Mouse (Mus musculus) thymus, postnatal 14 days (tissue): ENCODE data around the gene Rin3.

ENCODE experiments used
- DNase-seq: peaks from one replicate; pipeline ENCODE4 v3.0.0; 2021

Gene Rin3

GRCm38 (mm10) chr12:102387219-102387917 lies 104.5 kb downstream of the Rin3 start:
- peak; percentile 85 for DNase-seq

DNA sequence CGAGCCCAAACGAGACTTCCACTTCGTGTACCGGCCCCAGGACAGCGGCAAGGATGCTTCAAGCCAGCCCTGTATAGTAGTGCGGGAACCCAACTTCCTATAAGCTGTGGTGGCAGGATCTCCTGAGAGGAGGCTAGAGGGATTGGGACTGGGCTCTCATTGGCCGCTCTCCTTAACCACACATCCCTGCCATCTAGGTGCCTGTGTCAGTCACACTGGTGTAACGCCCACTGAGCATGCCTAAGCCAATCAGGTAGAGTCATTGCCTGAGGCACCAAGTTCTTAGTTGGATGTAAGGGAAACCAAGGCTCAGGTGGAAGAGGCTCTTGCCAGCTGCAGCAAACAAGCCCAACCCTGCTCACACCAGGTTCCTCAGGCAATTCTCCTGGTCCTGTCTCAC lies 107.2 kb downstream of the Rin3 start:
- no peak for DNase-seq

DNA sequence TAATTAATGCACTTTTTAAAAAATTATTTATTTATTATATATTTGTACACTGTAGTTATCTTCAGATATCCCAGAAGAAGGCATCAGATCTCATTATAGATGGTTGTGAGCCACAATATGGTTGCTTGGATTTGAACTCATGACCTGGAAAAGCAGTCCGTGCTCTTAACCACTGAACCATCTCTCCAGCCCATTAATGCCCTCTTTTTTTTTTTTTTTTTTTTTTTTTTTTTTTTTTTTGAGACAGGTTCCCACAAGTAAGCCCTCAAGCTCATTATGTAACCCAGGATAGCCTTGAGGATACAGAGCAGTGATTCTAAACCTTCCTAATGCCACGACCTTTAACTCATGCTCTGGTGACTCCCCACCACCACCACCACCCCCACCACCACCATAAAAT lies 108.3 kb downstream of the Rin3 start:
- DNase-seq = no peak

- DNase-seq = peak; percentile 49
Observed at GRCm38 (mm10) chr12:102391982-102392381, 109.1 kb downstream of the Rin3 start.

DNA sequence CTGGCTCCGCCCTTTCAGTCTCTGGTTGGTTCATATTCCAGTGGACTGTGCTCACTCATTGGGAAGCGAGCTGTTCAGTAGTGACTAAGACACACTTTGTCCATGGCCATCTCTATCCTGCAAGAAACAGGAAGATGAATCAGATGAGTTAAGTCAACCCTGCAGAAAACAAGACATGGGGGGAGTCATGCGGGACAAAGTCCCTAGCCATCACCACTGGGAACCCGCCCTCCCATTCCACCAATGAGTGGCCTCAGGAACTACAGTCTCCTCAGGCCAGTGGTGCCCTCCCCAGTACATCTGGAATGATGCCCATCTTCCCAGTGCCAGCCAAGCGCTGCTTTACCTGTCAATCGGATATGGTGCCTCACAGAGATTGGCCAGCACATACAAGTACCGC lies 111.6 kb downstream of the Rin3 start:
- no peak for DNase-seq

- no peak for DNase-seq
Observed at GRCm38 (mm10) chr12:102395537-102395936, 112.7 kb downstream of the Rin3 start.

- DNase-seq = no peak
Observed at GRCm38 (mm10) chr12:102395998-102396991, 113.4 kb downstream of the Rin3 start.

DNA sequence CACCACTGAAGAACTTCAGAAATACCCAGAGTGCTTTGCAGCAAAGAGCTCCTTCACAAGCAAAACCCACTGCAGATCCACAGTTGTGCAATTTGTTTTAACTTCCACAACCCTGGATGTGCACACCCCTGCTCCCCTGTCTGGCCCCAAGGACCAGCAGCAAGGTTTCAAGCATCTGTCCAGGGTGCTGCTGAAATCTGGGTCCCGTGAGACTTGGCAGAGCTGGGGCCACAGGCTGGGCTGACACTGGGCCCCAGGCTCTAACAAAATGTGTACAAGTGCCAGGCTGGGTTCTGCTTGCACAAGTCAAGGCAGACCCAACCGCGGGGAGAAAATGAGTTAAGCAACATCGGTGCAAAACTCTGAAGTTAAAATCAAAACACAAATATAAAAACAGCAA lies 115.7 kb downstream of the Rin3 start:
- no peak for DNase-seq

- DNase-seq = no peak
Observed at GRCm38 (mm10) chr12:102413171-102413570, 130.3 kb downstream of the Rin3 start.

DNA sequence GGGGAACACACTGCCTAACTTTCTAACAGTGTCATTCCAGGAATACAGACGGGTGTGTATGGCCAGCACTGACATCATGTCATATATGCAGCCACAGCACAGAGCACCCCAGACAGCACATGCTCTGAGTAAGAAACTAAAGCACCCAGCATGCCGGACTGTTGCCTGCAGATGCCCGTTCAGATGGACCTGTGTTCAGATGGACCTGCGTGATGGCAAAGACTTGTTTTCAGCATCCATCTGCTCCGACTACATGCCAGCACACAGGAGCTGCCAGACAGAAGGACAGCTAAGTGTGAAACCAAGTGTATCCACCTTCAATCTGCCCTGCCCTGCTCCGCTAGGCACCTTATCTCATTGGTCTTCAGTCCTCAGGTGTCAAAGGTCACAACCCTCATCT lies 131.8 kb downstream of the Rin3 start:
- no peak for DNase-seq

DNA sequence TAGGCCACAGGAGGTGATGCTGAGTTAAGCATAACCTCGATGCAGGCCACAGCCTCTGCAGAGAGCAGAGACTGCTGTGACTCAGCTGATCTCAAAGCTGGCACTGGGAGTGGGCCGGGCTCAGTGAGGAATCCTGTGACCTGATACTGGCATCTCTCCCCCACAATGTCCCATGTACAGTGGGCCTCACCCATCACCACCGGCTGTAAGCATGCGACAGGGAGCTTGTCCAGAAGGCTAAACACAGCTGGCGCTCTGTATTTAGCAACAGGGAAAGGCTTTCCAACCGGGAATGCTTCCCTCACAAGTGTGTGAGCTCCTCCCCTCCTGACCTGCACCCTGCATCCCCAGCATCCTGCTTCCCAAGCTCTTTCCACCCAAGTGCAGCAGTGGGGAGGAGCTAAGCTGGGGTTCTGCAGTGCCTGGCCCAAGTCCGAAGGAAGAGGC lies 133.6 kb downstream of the Rin3 start:
- no peak for DNase-seq

GRCm38 (mm10) chr12:102416955-102417510 lies 134.2 kb downstream of the Rin3 start:
- DNase-seq = no peak

DNA sequence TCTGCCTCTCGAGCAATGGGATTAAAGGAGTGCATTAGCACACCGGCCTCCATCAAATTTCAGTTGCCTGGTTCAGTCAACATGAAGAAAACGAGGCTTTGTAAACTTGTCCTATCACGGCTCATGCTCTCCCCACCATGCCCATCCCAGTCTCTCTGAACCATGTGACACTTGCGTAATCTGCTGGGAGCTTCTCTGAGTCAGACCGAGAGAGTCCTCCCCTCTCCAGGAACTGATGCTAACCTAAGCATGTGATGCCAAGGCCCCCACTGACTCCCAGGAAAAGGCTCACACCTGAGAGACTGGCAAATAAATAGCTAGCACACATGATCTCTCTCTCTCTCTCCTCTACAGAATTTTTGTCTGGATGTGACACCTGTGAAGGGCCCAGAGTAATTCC lies 134.9 kb downstream of the Rin3 start:
- DNase-seq = no peak

- DNase-seq = no peak
Observed at GRCm38 (mm10) chr12:102419544-102419943, 136.7 kb downstream of the Rin3 start.

DNA sequence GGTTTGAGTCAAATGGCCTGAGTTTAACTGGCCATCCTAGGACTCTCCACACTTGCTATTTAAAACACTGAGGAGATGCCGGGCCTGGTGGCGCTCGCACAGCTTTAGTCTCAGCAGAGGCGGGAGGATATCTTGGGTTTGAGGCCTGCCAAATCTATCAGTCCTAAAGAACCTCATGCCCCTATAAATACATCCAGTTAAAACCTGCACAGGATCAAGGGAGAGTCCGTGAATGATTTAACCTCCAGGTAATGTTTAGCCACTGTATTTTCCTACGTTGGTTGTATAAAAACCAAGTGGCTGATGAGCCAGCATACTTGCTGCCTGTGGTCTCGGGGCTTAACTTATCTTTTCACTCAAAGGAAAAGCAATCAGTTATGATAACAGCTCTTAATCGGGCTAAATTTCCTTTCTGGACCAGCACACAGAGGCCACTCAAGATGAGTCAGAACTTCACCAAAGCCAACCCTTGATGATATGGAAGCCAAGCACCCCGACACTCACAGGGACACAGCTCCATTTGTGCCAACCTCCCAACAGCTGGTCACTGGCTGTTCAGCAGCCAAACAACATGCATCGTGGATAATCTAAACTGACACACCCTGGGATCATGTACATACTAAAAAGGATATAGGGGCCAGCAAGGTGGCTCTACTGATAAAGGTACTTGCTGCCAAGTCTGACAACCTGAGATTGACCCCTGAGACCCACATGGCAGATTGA lies 137.5 kb downstream of the Rin3 start:
- DNase-seq = no peak

DNA sequence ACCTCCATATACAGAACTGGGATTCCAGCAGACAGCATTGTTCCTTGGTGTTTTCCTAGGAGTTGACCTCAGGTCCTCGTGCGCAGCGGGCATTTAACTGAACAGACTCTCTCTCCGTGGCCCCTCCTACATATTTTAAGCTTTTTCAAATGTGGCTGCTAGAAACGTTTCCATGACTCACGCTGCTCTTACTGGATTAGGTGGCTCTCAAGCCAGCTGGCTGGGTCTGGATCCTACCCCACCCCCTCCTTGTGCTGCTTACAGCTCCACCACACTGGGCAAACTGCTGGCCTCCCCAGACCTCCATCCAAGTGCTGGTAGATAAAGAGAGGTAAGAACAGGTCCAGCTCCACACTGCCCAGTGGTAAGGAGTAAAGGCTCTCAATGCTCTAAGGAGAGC lies 139.2 kb downstream of the Rin3 start:
- no peak for DNase-seq

DNA sequence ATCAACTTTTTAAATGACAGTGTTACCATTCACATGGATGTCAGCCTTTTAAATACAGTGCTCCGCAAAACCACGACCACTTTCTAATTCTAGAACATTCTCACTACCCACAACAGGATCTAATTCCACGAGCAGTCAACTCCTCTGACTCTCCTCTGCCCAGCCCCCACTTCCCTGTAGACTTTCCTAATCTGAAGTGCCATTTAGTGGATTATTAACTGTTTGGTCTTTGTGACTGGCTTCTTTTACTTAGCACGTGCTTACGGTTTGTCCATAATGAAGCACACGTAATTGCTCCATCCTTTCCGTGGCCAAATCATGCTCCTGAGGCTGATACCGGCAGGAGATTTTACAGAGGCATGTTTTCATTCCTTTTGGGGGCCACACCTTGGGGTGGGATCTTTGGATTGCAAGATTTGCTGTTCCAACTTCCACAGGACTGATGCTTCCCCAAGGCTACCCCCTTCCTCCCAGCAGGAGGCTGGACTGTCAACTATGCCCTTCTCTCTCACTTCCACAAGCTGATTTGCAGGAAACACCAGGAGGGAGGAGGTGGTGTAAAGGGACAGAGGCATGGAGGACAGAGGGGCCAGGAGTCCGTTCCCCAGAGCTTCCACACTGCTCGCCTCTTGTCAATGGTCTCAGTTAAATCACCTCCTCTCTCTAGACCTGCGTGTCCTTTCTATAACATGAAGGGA lies 139.9 kb downstream of the Rin3 start:
- DNase-seq = no peak

- no peak for DNase-seq
Observed at GRCm38 (mm10) chr12:102423625-102424024, 140.8 kb downstream of the Rin3 start.

- no peak for DNase-seq
Observed at GRCm38 (mm10) chr12:102424456-102424855, 141.6 kb downstream of the Rin3 start.

- peak; percentile 26 for DNase-seq
Observed at GRCm38 (mm10) chr12:102425048-102425578, 142.3 kb downstream of the Rin3 start.

DNA sequence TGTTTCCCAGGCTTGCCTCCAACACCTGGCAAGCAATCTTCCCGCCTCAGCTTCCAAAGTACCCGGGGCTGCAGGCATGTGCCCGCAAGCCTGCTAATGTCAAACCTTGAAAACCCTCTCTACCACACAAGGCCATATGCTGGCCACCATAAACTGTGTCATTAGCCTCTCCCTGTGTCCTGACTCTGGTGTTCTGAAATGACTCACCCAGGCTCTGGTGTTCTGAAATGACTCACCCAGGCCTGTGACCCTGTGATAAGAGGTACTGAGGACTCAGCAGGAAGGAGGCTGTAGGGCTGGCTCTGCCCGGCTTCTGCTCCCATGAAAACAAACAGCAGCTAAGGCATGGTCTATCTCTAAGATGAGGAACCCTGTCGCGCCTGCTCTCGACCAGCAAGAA lies 143.4 kb downstream of the Rin3 start:
- DNase-seq = no peak

- DNase-seq = no peak
Observed at GRCm38 (mm10) chr12:102429656-102430055, 146.8 kb downstream of the Rin3 start.
